Mouse (Mus musculus) heart, embryonic 10.5 days (tissue): ENCODE measurements at regions not wholly inside any gene's neighbourhood (a gene's known extent, or its start where the extent isn't known, plus 50 kb on each side); places are given as distances from the start of the nearest gene placed in this dataset.

Experiments used
- DNase-seq: peaks from one replicate; pipeline ENCODE4 v3.0.0-alpha.2; 2017; ENCODE audit warnings: low spot score
- H3K27ac ChIP-seq: fragments of 300-500 bp; sonication (generic); 2 replicates; pipeline ENCODE4 v1.5.1; 2016; ENCODE audit warnings: mild to moderate bottlenecking
- H3K27me3 ChIP-seq: fragments of 300-500 bp; sonication (generic); 2 replicates; pipeline ENCODE4 v1.6.1; 2016; ENCODE audit warnings: mild to moderate bottlenecking; ENCODE audit not compliant: poor library complexity, insufficient read depth, severe bottlenecking
- H3K36me3 ChIP-seq: fragments of 300-500 bp; sonication (generic); 2 replicates; pipeline ENCODE4 v1.6.1; 2016; ENCODE audit warnings: mild to moderate bottlenecking, moderate library complexity
- H3K4me1 ChIP-seq: fragments of 300-500 bp; sonication (generic); 2 replicates; pipeline ENCODE4 v1.6.1; 2016; ENCODE audit warnings: mild to moderate bottlenecking
- H3K4me3 ChIP-seq: fragments of 300-500 bp; sonication (generic); 2 replicates; pipeline ENCODE4 v1.5.1; 2016; ENCODE audit warnings: mild to moderate bottlenecking, moderate library complexity
- H3K9me3 ChIP-seq: fragments of 300-500 bp; sonication (generic); 2 replicates; pipeline ENCODE4 v1.6.1; 2016; ENCODE audit warnings: mild to moderate bottlenecking, moderate library complexity
- WGBS: fragments of 180-500 bp; shearing (Covaris S2); methylation state at CpG from one replicate; pipeline ENCODE4 v1.1.7; 2016; 5-methylcytosine and 5-hydroxymethylcytosine counted together

DNA sequence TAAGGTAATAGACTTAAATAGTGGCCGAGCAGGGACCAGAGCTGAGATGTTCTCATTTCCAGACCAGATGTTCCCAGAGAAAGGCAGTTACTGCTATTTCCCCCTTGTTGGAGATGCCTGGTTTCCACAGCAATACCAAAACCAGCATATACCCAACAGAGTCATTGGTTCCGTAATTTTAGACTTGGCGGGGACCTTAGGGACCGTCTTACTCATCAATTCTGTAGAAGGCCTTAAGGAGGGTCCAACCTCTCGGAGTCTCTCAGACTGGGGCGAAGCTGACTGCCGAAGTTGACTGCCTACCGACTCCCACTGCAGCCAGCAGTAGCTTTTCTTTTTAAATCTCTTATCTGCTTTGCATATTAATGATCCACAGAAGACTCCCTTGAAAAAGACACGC is 95.1 kb upstream of the Foxn2 start:
- H3K36me3 ChIP-seq, result no peaks in the 10 kb centered on the region
- H3K27ac ChIP-seq, result no peak overlapping the region
- H3K4me1 ChIP-seq, result peaks cover 4% of the 10 kb centered on the region; the same call in 1 of the 2 replicates
- 87% methylated on average over 9 of the region's 9 CpGs for WGBS
- DNase-seq, result peak; percentile 25
- H3K27me3 ChIP-seq, result no peaks in the 10 kb centered on the region
- H3K9me3 ChIP-seq, result no peaks in the 10 kb centered on the region
- no peak overlapping the region for H3K4me3 ChIP-seq

DNA sequence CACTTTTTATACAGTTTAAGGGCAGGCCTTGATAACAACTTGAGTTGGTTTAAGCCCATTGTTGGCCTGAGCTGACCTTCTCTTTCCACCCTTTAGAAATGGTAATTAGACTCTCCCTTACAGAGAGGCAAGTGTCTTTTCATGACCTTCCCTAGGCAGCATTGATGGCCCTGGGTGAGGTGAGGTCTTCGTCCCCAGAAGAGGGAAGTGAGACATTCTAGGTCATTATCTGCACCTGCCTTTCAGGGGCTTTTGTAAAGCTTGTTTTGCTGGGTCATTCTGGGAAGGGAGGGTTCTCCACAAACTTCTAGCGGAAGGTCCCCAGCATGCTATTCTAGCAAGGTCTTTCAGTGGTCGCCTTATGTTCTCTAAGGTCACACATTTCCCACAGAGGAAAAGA is 93.6 kb upstream of the Foxn2 start:
- no peak for DNase-seq
- H3K4me3 ChIP-seq, result no peak overlapping the region
- H3K36me3 ChIP-seq, result no peaks in the 10 kb centered on the region
- H3K4me1 ChIP-seq, result no peaks in the 10 kb centered on the region
- 74% methylated on average over 3 of the region's 3 CpGs for WGBS
- H3K27ac ChIP-seq, result no peak overlapping the region
- H3K9me3 ChIP-seq, result no peaks in the 10 kb centered on the region
- H3K27me3 ChIP-seq, result no peaks in the 10 kb centered on the region

DNA sequence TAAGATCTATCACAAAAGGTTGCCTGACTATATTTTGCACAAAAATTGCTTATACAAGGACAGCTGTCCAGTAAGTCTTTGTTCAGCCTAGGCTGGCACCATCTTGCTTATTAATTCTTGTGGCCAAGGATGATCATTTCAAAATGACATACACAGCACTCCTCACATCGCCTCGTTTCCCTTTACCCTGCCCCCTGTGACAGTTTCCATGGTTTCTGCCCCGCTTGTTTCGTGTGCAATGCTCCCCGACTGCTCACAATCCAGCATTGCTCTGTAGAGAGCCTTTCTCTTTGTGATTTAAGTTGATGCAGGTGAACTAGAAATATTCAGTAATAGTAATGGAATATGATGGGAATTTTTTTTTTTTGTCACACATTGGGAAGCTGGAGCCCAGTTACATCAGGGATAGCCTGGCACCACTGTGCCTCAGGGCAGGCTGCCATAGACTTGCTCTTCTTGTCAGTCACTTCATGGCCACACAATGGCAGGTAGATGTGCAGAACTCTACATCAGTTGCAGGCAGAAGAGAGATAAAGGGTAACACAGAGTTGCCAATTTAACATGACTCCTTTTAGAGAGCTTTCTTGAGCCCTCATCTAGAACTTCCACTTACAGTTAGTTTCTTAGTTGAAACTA is 90.6 kb upstream of the Foxn2 start:
- H3K9me3 ChIP-seq, result no peaks in the 10 kb centered on the region
- H3K27me3 ChIP-seq, result no peaks in the 10 kb centered on the region
- no peak overlapping the region for H3K4me3 ChIP-seq
- H3K4me1 ChIP-seq, result no peaks in the 10 kb centered on the region
- WGBS, result 83% methylated on average over 5 of the region's 5 CpGs
- no peaks in the 10 kb centered on the region for H3K36me3 ChIP-seq
- DNase-seq, result peak; percentile 59
- no peak overlapping the region for H3K27ac ChIP-seq

DNA sequence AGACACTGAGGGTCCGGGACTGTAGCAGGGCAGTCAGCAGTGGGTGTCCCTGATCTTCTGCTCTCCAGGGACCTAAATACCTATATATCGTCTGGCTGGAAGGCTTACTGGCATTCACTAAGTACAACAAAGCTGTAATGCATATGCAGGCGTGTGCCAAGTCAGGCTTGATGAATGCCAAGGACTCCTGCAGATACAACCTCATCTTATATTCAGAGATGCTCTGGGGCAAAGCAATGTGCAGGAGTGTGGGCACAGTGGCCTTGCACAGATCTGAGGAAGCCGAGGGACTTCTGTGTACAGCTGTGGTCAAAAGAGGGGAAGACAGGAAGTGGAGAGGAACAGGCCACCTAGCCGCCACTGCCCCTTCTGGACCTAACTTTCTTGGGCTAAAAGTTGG is 89.5 kb upstream of the Foxn2 start:
- 83% methylated on average over 5 of the region's 5 CpGs for WGBS

DNA sequence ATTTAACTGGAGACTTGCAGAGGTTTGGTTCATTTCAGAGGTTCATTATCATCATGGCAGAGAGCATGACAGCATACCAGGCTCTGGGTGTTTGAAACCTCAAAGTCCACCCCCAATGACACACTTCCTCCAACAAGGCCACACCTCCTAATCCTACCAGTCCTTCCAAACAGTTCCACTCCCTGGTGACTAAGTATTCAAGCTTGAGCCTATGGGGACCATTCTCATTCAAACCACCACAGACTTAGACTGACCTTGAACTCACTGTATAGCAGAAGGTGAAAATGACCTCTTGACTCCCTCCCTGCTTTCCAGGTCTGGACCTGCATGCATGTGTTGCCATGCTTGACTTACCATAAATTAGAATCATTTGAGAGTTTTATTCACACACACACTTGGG is 87.6 kb upstream of the Foxn2 start:
- no peak overlapping the region for H3K27ac ChIP-seq
- no peaks in the 10 kb centered on the region for H3K9me3 ChIP-seq
- DNase-seq, result no peak
- H3K4me3 ChIP-seq, result no peak overlapping the region
- no peaks in the 10 kb centered on the region for H3K36me3 ChIP-seq
- no peaks in the 10 kb centered on the region for H3K27me3 ChIP-seq
- H3K4me1 ChIP-seq, result no peaks in the 10 kb centered on the region

More for the DNA sequence above, 89.5 kb upstream of the Foxn2 start:
- no peaks in the 10 kb centered on the region for H3K4me1 ChIP-seq
- no peaks in the 10 kb centered on the region for H3K9me3 ChIP-seq
- DNase-seq, result peak; percentile 61
- H3K4me3 ChIP-seq, result no peak overlapping the region
- H3K36me3 ChIP-seq, result no peaks in the 10 kb centered on the region
- H3K27me3 ChIP-seq, result no peaks in the 10 kb centered on the region
- H3K27ac ChIP-seq, result no peak overlapping the region

DNA sequence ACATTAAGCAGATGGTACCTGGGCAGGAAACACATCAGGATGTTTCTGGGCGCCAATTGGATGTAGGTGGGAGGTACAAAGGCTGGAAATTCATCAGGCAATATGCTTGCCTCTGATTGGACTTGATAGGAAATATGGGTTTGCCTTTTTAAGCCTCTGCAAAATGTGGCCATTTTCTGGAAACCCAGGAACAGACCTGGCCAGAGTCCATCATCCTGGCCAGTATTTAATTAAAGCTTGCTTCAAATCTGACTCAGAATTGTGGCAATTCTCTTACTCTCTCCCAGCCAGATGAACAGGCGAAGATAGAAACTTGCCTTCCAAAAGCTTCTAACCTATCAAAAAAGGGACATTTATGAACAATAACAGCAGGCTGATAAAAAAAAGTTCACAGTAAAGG is 79.3 kb upstream of the Foxn2 start:
- H3K36me3 ChIP-seq, result no peaks in the 10 kb centered on the region
- no peaks in the 10 kb centered on the region for H3K9me3 ChIP-seq
- no peaks in the 10 kb centered on the region for H3K27me3 ChIP-seq
- H3K4me3 ChIP-seq, result no peak overlapping the region
- 72% methylated on average over 2 of the region's 2 CpGs for WGBS
- no peak overlapping the region for H3K27ac ChIP-seq
- H3K4me1 ChIP-seq, result no peaks in the 10 kb centered on the region
- DNase-seq, result no peak

- no peaks in the 10 kb centered on the region for H3K9me3 ChIP-seq
- H3K4me3 ChIP-seq, result no peak overlapping the region
- H3K36me3 ChIP-seq, result no peaks in the 10 kb centered on the region
- H3K27me3 ChIP-seq, result no peaks in the 10 kb centered on the region
- 79% methylated on average over 11 of the region's 11 CpGs for WGBS
- no peaks in the 10 kb centered on the region for H3K4me1 ChIP-seq
- no peak overlapping the region for H3K27ac ChIP-seq
- no peak for DNase-seq
These were observed 78.1 kb upstream of the Foxn2 start for GRCm38 (mm10) chr17:88362404-88362803.

- H3K4me1 ChIP-seq, result no peaks in the 10 kb centered on the region
- no peak overlapping the region for H3K4me3 ChIP-seq
- 56% methylated on average over 5 of the region's 5 CpGs for WGBS
- no peak overlapping the region for H3K27ac ChIP-seq
- H3K27me3 ChIP-seq, result no peaks in the 10 kb centered on the region
- no peaks in the 10 kb centered on the region for H3K9me3 ChIP-seq
- H3K36me3 ChIP-seq, result no peaks in the 10 kb centered on the region
- DNase-seq, result peak; percentile 36
These were observed 72.6 kb upstream of the Foxn2 start for GRCm38 (mm10) chr17:88367876-88368275.

DNA sequence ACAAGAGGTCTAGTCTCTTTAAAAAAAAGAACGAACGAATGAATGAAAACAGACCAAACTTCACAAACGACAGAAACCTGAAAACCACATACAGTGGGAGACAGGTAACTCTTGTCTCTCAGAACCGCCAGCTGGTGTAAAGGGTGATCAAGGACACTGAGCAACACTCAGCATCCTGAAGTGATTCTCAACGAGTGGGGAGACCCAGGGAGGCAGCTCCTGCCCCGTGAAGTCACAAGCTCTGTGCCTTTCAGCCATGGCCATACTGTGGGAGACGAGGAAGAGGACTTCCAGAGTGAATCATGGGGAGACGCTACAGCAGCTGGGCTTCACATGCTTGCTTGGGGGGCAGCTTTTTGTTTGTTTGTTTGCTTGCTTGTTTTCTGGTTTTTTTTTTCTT is 70.5 kb upstream of the Foxn2 start:
- peak; percentile 51 for DNase-seq
- H3K27ac ChIP-seq, result no peak overlapping the region
- no peak overlapping the region for H3K4me3 ChIP-seq
- H3K27me3 ChIP-seq, result no peaks in the 10 kb centered on the region
- H3K4me1 ChIP-seq, result no peaks in the 10 kb centered on the region
- no peaks in the 10 kb centered on the region for H3K9me3 ChIP-seq
- no peaks in the 10 kb centered on the region for H3K36me3 ChIP-seq
- WGBS, result 77% methylated on average over 8 of the region's 8 CpGs

DNA sequence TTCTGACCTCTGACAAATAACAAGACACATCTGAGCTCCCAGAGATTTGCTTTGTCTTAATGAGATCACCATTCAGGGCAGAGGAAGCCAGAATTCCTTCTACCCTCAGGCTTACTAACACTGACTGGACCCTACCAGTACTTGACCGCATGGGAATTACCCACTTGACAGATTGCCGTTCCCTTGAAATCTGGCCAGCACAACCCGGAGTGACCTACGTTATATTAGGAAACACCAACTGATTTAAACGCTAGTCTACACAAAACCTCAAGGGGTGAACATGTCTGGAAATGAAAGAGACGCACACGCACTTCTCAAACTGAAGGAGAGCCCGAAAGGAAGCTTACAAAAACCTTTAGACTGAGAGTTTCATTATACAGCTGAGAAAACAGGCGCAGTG is 69.8 kb upstream of the Foxn2 start:
- WGBS, result 83% methylated on average over 9 of the region's 9 CpGs
- Histone ChIP-seq H3K36me3 (no peaks in the 10 kb centered on the region), H3K27ac (no peak overlapping the region), H3K9me3 (no peaks in the 10 kb centered on the region), H3K4me3 (no peak overlapping the region), H3K4me1 (no peaks in the 10 kb centered on the region), H3K27me3 (no peaks in the 10 kb centered on the region)
- no peak for DNase-seq

DNA sequence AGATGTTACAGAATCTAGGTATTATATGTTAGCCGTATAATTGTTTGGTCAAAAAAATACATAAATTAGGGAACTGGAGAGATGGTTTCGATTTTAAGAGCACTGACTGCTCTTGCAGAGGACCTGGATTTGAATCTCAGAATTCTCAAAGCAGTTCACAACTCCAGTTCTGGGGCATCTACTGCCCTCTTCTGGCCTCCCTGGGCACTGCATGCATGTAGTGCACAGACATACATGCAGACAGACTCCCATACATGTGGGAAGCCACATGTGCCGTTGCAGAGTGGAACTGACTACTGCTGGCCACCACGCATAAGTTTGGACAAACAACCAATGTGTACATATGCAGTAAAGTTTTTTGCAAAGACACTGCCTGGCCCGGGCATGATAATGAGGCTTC is 62.0 kb upstream of the Foxn2 start:
- DNase-seq, result peak; percentile 58
- Histone ChIP-seq H3K9me3 (no peaks in the 10 kb centered on the region), H3K4me1 (no peaks in the 10 kb centered on the region), H3K4me3 (no peak overlapping the region), H3K27me3 (no peaks in the 10 kb centered on the region), H3K36me3 (no peaks in the 10 kb centered on the region), H3K27ac (no peak overlapping the region)
- 90% methylated on average over 5 of the region's 5 CpGs for WGBS

GRCm38 (mm10) chr17:88379389-88379788 is 61.1 kb upstream of the Foxn2 start:
- Histone ChIP-seq H3K4me3 (no peak overlapping the region), H3K27me3 (no peaks in the 10 kb centered on the region), H3K36me3 (no peaks in the 10 kb centered on the region), H3K4me1 (no peaks in the 10 kb centered on the region), H3K9me3 (no peaks in the 10 kb centered on the region), H3K27ac (no peak overlapping the region)
- peak; percentile 28 for DNase-seq
- 94% methylated on average over 5 of the region's 5 CpGs for WGBS

DNA sequence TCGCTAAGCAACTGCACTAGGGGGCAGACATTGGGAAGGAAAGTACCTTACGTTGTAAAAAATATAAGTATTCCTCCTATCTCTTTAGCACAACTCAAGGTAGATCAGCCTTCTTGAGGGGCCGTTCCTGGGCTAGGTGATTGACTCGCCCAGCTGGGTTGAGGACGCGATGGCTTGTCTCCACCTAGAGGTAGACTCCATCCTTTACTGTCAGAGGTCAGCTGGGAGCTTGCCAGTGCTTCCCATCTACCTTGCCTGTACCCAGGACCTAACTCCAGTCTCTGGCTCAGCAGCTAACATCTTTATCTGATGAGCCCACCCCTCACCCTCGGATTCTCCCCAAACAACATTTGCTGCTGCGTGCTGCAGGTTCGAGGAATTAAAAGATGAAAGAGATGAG is 59.4 kb upstream of the Foxn2 start:
- Histone ChIP-seq H3K9me3 (no peaks in the 10 kb centered on the region), H3K27me3 (no peaks in the 10 kb centered on the region), H3K36me3 (no peaks in the 10 kb centered on the region), H3K4me3 (no peak overlapping the region), H3K27ac (no peak overlapping the region), H3K4me1 (no peaks in the 10 kb centered on the region)
- 36% methylated on average over 9 of the region's 9 CpGs for WGBS
- no peak for DNase-seq

GRCm38 (mm10) chr17:88383447-88383846 is 57.1 kb upstream of the Foxn2 start:
- DNase-seq, result no peak
- H3K4me1 ChIP-seq, result no peaks in the 10 kb centered on the region
- no peaks in the 10 kb centered on the region for H3K9me3 ChIP-seq
- no peaks in the 10 kb centered on the region for H3K36me3 ChIP-seq
- no peak overlapping the region for H3K27ac ChIP-seq
- 73% methylated on average over 4 of the region's 4 CpGs for WGBS
- no peaks in the 10 kb centered on the region for H3K27me3 ChIP-seq
- H3K4me3 ChIP-seq, result no peak overlapping the region
